Mouse (Mus musculus): Measurements from ENCODE around the gene Rp9.

DNA sequence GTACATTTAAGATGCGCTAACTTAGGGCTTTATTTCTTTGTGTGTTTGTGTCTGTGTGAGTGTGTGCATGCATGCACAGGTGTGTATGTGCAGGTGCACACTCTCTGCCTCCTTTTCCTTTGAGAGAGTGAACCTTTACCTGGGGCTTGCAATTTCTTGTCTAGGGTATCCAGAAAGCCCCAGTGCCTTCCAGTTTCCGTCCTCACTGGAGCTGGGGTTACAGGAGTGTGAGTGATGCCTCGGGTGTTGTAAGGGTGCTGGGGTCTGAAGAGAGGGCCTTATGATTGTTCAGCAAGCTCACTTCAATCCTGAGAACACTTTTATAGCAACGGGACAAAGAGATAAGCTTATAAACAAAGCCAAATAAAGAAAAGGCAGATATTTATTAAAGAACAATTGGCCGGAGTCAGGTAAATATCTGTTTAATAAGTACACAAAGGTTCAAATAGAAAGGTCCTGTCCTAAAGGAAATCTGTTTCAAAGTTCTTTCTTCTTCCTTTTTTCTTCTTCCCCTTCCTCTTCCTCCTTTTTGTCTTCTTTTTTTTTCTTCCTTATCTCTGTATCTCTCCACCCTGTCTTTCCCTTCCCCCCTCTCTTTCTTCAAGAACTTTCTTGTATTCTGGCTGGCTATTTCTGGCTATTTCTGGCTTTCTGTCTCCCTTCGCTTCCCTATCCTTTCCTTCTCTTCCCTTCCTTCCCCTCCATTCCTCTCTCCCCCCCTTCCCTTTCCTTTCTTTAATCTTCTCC lies 27.7 kb upstream of the Rp9 start:
- TF ChIP-seq CTCF (IDR thresholded peaks at IDR 0.05; ENCODE audit: insufficient read depth, low read depth, low read length) (no peak), POLR2A (IDR thresholded peaks at IDR 0.05; ENCODE audit: insufficient read depth, low read depth, low read length) (no peak)
